Mouse (Mus musculus) megakaryocyte-erythroid progenitor cell, adult 5 weeks (primary cell): Measurements from ENCODE around the gene Olfr1225. TPM values are rescaled to one million over a fixed set of nuclear protein-coding genes. Genes with fewer than 3 reads are reported as not detected.

Experiments used
- polyA plus RNA-seq: library from polyadenylated mRNA; stranded (reverse); fragments of >175 nt; gene quantifications from 2 replicates; pipeline ENCODE4 v1.2.3, GENCODE M21; 2012

Gene Olfr1225
- polyA plus RNA-seq: not detected in 2 replicates

DNA sequence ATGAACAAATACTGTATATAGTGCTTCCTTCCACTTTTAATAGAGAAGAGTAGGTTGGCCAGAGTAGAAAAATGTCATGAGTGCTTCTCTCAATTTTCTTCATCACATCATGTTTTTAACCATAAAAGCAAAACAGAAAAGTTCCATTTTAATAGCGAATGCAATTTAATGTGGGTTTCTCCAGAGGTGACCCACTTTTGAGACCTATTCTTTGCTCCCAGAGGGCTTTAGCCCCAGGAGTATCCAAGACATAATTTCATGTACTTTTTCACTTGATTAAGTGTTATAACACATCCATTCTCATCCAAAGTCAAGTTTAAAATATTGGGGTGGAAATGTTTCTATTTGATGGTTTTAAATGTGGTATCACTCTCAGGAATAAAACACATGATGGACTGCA, at the start of gene Olfr1225:
Olfr1225 (minus strand) TSS at position 101 of the 400 bp plus-strand sequence.

GRCm38 (mm10) chr2:89199948-89200347, 25.5 kb upstream of the Olfr1225 start, which contains the start of gene Olfr1226:
Gene Olfr1226, minus strand, starts transcription at chr2:89200048.

GRCm38 (mm10) chr2:89163991-89164390, 10.5 kb downstream of the Olfr1225 start, which contains the start of gene Olfr1224-ps1:
Gene Olfr1224-ps1, minus strand, starts transcription at chr2:89164091.

GRCm38 (mm10) chr2:89151460-89151859, 23.0 kb downstream of the Olfr1225 start, which contains the start of gene Olfr1223:
Gene Olfr1223, minus strand, starts transcription at chr2:89151560.

DNA sequence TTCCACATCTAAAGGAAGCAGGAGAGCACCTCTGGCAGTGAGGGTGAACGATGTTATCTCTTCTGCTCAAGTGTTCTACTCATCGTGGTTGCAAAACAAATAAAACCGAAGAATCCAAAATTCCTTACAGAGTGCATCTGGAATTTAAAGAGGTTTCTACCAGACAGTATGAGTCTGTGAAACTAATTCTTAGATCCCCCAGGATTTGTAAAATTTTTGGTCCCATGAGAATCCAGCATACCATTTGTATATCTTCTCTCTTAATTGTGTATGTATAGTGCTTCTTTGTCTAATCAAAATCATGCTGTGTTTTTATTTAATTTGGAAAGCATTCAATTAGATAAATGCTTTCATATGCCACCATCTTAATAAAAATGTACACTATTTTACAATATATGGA, 41.5 kb downstream of the Olfr1225 start, which contains the start of gene Olfr1222:
Olfr1222 (minus strand) TSS at position 101 of the 400 bp plus-strand sequence.

Other genes with a start within 250 kb of the Olfr1225 start
- gene Olfr1211, start 236.6 kb downstream of the Olfr1225 start, polyA plus RNA-seq: 0.02 and 0.03 TPM in 2 replicates
- not detected in 2 replicates for gene Olfr1212, start 220.7 kb downstream of the Olfr1225 start, polyA plus RNA-seq
- gene Gm13762, start 194.4 kb downstream of the Olfr1225 start, polyA plus RNA-seq: not detected in 2 replicates
- not detected in 2 replicates for gene Olfr1214, start 182.0 kb downstream of the Olfr1225 start, polyA plus RNA-seq
- gene Olfr1215, start 167.7 kb downstream of the Olfr1225 start, polyA plus RNA-seq: not detected in 2 replicates
- gene Olfr1216, start 156.3 kb downstream of the Olfr1225 start, polyA plus RNA-seq: not detected in 2 replicates
- gene Olfr1217, start 142.6 kb downstream of the Olfr1225 start, polyA plus RNA-seq: not detected in 2 replicates
- not detected in 2 replicates for gene Olfr1218, start 113.5 kb downstream of the Olfr1225 start, polyA plus RNA-seq
- gene Olfr1219, start 91.2 kb downstream of the Olfr1225 start, polyA plus RNA-seq: 0.02 TPM in 1 of 2 replicates, not detected in the other
- gene Olfr1220, start 67.8 kb downstream of the Olfr1225 start, polyA plus RNA-seq: not detected in 2 replicates
- 0.19 TPM in 1 of 2 replicates, not detected in the other for gene Olfr1221, start 57.4 kb downstream of the Olfr1225 start, polyA plus RNA-seq
- not detected in 2 replicates for gene Olfr1222, start 41.6 kb downstream of the Olfr1225 start, polyA plus RNA-seq
- gene Olfr1223, start 23.1 kb downstream of the Olfr1225 start, polyA plus RNA-seq: not detected in 2 replicates
- gene Olfr1224-ps1, start 10.6 kb downstream of the Olfr1225 start, polyA plus RNA-seq: not detected in 2 replicates
- gene Olfr1226, start 25.4 kb upstream of the Olfr1225 start, polyA plus RNA-seq: not detected in 2 replicates
- not detected in 2 replicates for gene Olfr1228, start 79.4 kb upstream of the Olfr1225 start, polyA plus RNA-seq
- not detected in 2 replicates for gene Olfr1229, start 113.3 kb upstream of the Olfr1225 start, polyA plus RNA-seq
- gene Olfr1230, start 122.6 kb upstream of the Olfr1225 start, polyA plus RNA-seq: not detected in 2 replicates
- gene Olfr1231, start 132.4 kb upstream of the Olfr1225 start, polyA plus RNA-seq: not detected in 2 replicates
- gene Olfr1232, start 155.0 kb upstream of the Olfr1225 start, polyA plus RNA-seq: not detected in 2 replicates
- not detected in 2 replicates for gene Olfr1233, start 167.7 kb upstream of the Olfr1225 start, polyA plus RNA-seq
- not detected in 2 replicates for gene Olfr1234, start 190.2 kb upstream of the Olfr1225 start, polyA plus RNA-seq
- not detected in 2 replicates for gene Olfr1238, start 235.0 kb upstream of the Olfr1225 start, polyA plus RNA-seq
- not detected in 2 replicates for gene Olfr1239, start 245.7 kb upstream of the Olfr1225 start, polyA plus RNA-seq